Mouse (Mus musculus) C2C12 (cell line): ENCODE data around the gene Mrps15.

Experiments used
- CEBPB ChIP-seq: IDR thresholded peaks from one replicate; pipeline ENCODE4 v1.6.1; 2011; ENCODE audit warnings: low read depth, mild to moderate bottlenecking, control low read depth, moderate library complexity
- CTCF ChIP-seq: IDR thresholded peaks from one replicate; pipeline ENCODE4 v1.5.1; 2011; ENCODE audit not compliant: control insufficient read depth, insufficient read depth, insufficient read length
- FOSL1 ChIP-seq: IDR thresholded peaks from one replicate; pipeline ENCODE4 v1.8.0; 2011; ENCODE audit warnings: mild to moderate bottlenecking, low read length; ENCODE audit not compliant: poor library complexity, insufficient read depth, severe bottlenecking
- MAX ChIP-seq: IDR thresholded peaks from one replicate; pipeline ENCODE4 v1.6.1; 2011; ENCODE audit warnings: mild to moderate bottlenecking, control low read depth
- MYOD1 ChIP-seq: IDR thresholded peaks from one replicate; pipeline ENCODE4 v1.6.1; 2011; ENCODE audit warnings: low read depth; ENCODE audit not compliant: control insufficient read depth, insufficient read length
- MYOG ChIP-seq: IDR thresholded peaks from one replicate; pipeline ENCODE4 v1.6.1; 2011; ENCODE audit not compliant: control insufficient read depth, insufficient read length; ENCODE audit errors: extremely low read depth
- USF1 ChIP-seq: IDR thresholded peaks from one replicate; pipeline ENCODE4 v1.6.1; 2011; ENCODE audit warnings: low read depth, mild to moderate bottlenecking, control low read depth, moderate library complexity

DNA sequence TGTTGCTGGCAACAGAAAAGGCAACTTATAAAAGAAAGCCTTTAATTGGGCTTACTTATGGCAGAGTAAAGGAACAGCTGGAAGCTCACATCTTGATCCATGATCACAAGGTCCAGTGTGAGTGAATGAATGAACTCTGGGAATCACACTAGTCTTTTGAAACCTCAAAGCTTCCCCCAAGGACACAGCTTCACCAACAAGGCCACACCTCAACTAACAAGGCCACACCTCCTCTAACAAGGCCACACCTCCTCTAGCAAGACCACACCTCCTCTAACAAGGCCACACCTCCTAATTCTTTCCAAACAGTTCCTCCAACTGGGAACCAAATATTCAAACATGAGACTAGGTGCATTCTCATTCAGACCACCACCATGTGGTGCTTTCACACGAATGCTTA is 34.9 kb downstream of the Mrps15 start:
- no peak for TF ChIP-seq CTCF
- TF ChIP-seq USF1 = no peak
- TF ChIP-seq CEBPB = no peak
- TF ChIP-seq MYOG = no peak
- TF ChIP-seq MAX = no peak
- TF ChIP-seq MYOD1 = no peak
- no peak for TF ChIP-seq FOSL1
